Comparison of ENCODE assay signal across 8 mouse cellular contexts in genomic region chr1:45925131-45925499, GRCm38 (mm10). TPM values are rescaled to one million over a fixed set of nuclear protein-coding genes. Genes with fewer than 3 reads are reported as not detected.
A peak's percentile ranks its signal among the peaks of the same experiment; 100 is the strongest.
DNase-seq lines count a peak whose midpoint lies in the region; ATAC-seq and TF ChIP-seq lines count a peak whose summit lies in the region.

No protein-coding gene starts in this region.

- H3K4me2 ChIP-seq in limb, embryonic 13.5 days (replicated peaks), result peak overlapping the region; percentile 95

- TF ChIP-seq CTCF in small intestine, adult 2 months (IDR thresholded peaks at IDR 0.05; ENCODE audit: extremely low read depth, insufficient read length, insufficient replicate concordance, low read depth, low read length), result no peak

- 13% methylated on average over 7 of the region's 7 CpGs for WGBS in limb, embryonic 13.5 days
- WGBS in small intestine, adult 2 months, result 3% methylated on average over 7 of the region's 7 CpGs

- peaks cover 27% of the 10 kb centered on the region for H3K27me3 ChIP-seq in limb, embryonic 13.5 days
- 0 out of 2 replicates have a peak, but pooled peaks cover 3% of the 10 kb centered on the region for H3K27me3 ChIP-seq in small intestine, adult 2 months (ENCODE audit: control insufficient read depth, insufficient read depth, low read length)

- H3K4me1 ChIP-seq in limb, embryonic 13.5 days, result 0 out of 2 replicates have a peak, but pooled peaks cover 6% of the 10 kb centered on the region
- H3K4me1 ChIP-seq in small intestine, adult 2 months (ENCODE audit: control insufficient read depth, insufficient read depth, insufficient read length, low read length), result 0 out of 2 replicates have a peak, but pooled peaks cover 2% of the 10 kb centered on the region

- TF ChIP-seq POLR2A in small intestine, adult 2 months (IDR thresholded peaks at IDR 0.05; ENCODE audit: low read depth, low read length), result no peak

- no peaks in the 10 kb centered on the region for H3K36me3 ChIP-seq in limb, embryonic 13.5 days
- no peaks in the 10 kb centered on the region for H3K36me3 ChIP-seq in small intestine, adult 2 months (ENCODE audit: control insufficient read depth, insufficient read depth, low read length)

- peak; percentile 43; the same call in 1 of the 2 replicates for ATAC-seq in cerebellum, adult (ENCODE audit: insufficient number of reproducible peaks, low FRiP score, low TSS enrichment)
- peak; percentile 27; the same call in 1 of the 2 replicates for ATAC-seq in limb, embryonic 13.5 days (ENCODE audit: low FRiP score, low read depth)

- no peaks in the 10 kb centered on the region for H3K9me3 ChIP-seq in limb, embryonic 13.5 days

- no peak overlapping the region for H3K27ac ChIP-seq in limb, embryonic 13.5 days
- no peak overlapping the region for H3K27ac ChIP-seq in small intestine, adult 2 months (ENCODE audit: insufficient read depth, low read depth, low read length)

- no peak for DNase-seq in cerebellum, postnatal 4 days (ENCODE audit: low spot score in 2 of 2)
- peak; percentile 7 for DNase-seq in ovary, postnatal 10 days (ENCODE audit: low spot score)
- no peak for DNase-seq in ovary, adult 18-20 months (ENCODE audit: low spot score)
- no peak for DNase-seq in thymus, postnatal 0 days (ENCODE audit: low spot score)
- no peak for DNase-seq in right cerebral cortex, adult 18-20 months

- H3K4me3 ChIP-seq in limb, embryonic 13.5 days, result peak overlapping the region; percentile 66
- H3K4me3 ChIP-seq in small intestine, adult 2 months (ENCODE audit: low read depth, low read length), result peak overlapping the region; percentile 74

- H3K9ac ChIP-seq in limb, embryonic 13.5 days, result peak overlapping the region; percentile 70

RNA-seq across cellular contexts. Expression of gene Slc40a1, which starts 1.2 kb away (rescaled TPM):
- polyA plus RNA-seq in limb, embryonic 13.5 days (2015; fragmentation: Nextera tagmentation; extraction: Ambion mirVana), result 29.7 and 31.4 TPM in 2 replicates
- polyA plus RNA-seq in small intestine, adult 2 months (2012; rRNA removed), result 1.3 and 33.7 TPM in 2 replicates
- 30.1 and 36.2 TPM in 2 replicates for polyA plus RNA-seq in thymus, postnatal 0 days (2015; fragmentation: Nextera tagmentation; extraction: Ambion mirVana)

RNA-seq across cellular contexts. Expression of gene Gm5269, which starts 35.0 kb away (rescaled TPM):
- polyA plus RNA-seq in limb, embryonic 13.5 days (2015; fragmentation: Nextera tagmentation; extraction: Ambion mirVana), result not detected in 2 replicates
- polyA plus RNA-seq in small intestine, adult 2 months (2012; rRNA removed), result not detected in 2 replicates
- not detected in 2 replicates for polyA plus RNA-seq in thymus, postnatal 0 days (2015; fragmentation: Nextera tagmentation; extraction: Ambion mirVana)
